Comparison of ENCODE assay signal across 28 mouse cellular contexts in the genomic region with DNA sequence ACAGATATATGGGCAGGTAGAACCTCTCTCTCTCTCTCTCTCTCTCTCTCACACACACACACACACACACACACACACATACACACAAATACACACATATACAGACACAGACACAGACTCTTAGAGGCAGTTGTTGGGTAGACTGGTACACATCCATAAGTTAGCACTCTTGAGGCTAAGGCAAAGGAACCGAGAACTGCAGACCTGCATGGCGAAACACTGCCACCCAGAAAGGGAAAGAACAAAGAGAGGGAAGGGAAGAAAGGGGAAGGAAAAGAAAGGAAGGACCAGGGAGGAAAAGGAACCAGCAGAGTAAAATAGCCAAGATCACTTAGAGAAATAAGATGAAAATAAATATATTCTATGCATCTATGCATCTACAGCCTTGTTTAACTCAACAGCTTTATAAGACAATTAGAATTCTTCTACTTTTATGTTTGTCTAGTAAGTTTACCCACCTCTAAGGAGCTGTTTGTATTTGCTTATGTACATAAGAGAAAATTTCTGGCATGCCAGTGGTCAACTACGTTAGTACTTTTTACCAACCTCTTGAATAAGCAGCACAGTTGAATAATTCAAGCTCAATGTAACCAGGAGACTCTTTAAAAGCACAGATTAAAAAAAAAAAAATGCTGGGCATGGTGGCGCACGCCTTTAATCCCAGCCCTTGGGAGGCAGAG. TPM values are rescaled to one million over a fixed set of nuclear protein-coding genes. Genes with fewer than 3 reads are reported as not detected.
A peak's percentile ranks its signal among the peaks of the same experiment; 100 is the strongest.
DNase-seq lines count a peak whose midpoint lies in the region; ATAC-seq and TF ChIP-seq lines count a peak whose summit lies in the region.
"Had no signal": no experiment of that assay in that cellular context is flagged by ENCODE, and none has a peak within 500 bp of the region (broad histone marks: within the 10 kb centered on the region; RNA-seq: fewer than 3 reads in every experiment).

No protein-coding gene starts in this region.

- no peak for TF ChIP-seq CTCF in bone marrow macrophage, adult 2 months (IDR thresholded peaks at IDR 0.05; ENCODE audit: low read depth, low read length)

- H3K36me3 ChIP-seq in lung, embryonic 16.5 days (ENCODE audit: control insufficient read depth, insufficient read depth, low read length): no peaks in the 10 kb centered on the region
- no peaks in the 10 kb centered on the region for H3K36me3 ChIP-seq in midbrain, embryonic 11.5 days (ENCODE audit: control insufficient read depth, insufficient read depth, low read length)
- no peaks in the 10 kb centered on the region for H3K36me3 ChIP-seq in midbrain, embryonic 13.5 days
- H3K36me3 ChIP-seq in macrophage (ENCODE audit: inconsistent target): no peaks in the 10 kb centered on the region
- H3K36me3 ChIP-seq: forebrain, embryonic 12.5 days; forebrain, embryonic 15.5 days; hindbrain, embryonic 13.5 days had no signal

- H3K27ac ChIP-seq in lung, embryonic 16.5 days (ENCODE audit: low read length): peak overlapping the region; percentile 23; the same call in 1 of the 2 replicates
- no peak overlapping the region for H3K27ac ChIP-seq in midbrain, embryonic 11.5 days (ENCODE audit: low read depth, low read length)
- no peak overlapping the region for H3K27ac ChIP-seq in midbrain, embryonic 13.5 days
- peak overlapping the region; percentile 98 for H3K27ac ChIP-seq in bone marrow macrophage, adult 2 months (ENCODE audit: insufficient read depth, low read depth, low read length)
- H3K27ac ChIP-seq in macrophage: peak overlapping the region; percentile 93
- H3K27ac ChIP-seq: embryonic facial prominence, embryonic 10.5 days; embryonic facial prominence, embryonic 13.5 days; forebrain, embryonic 12.5 days; forebrain, embryonic 15.5 days; hindbrain, embryonic 10.5 days; hindbrain, embryonic 13.5 days had no signal

- no peak for TF ChIP-seq POLR2A in bone marrow macrophage, adult 2 months (IDR thresholded peaks at IDR 0.05; ENCODE audit: borderline replicate concordance, low read depth, low read length)

- no peak overlapping the region for H3K4me2 ChIP-seq in lung, embryonic 16.5 days (ENCODE audit: low read depth, low read length)
- no peak overlapping the region for H3K4me2 ChIP-seq in midbrain, embryonic 11.5 days
- no peak overlapping the region for H3K4me2 ChIP-seq in midbrain, embryonic 13.5 days (replicated peaks)
- H3K4me2 ChIP-seq: embryonic facial prominence, embryonic 13.5 days; forebrain, embryonic 12.5 days; forebrain, embryonic 15.5 days; heart, embryonic 11.5 days; hindbrain, embryonic 13.5 days had no signal

- peaks cover 83% of the 10 kb centered on the region for H3K79me2 ChIP-seq in macrophage (ENCODE audit: inconsistent target)

- no peaks in the 10 kb centered on the region for H3K27me3 ChIP-seq in lung, embryonic 16.5 days (ENCODE audit: control insufficient read depth, insufficient read depth, low read depth, low read length)
- no peaks in the 10 kb centered on the region for H3K27me3 ChIP-seq in midbrain, embryonic 11.5 days (ENCODE audit: control insufficient read depth, insufficient read depth, low read length)
- H3K27me3 ChIP-seq in midbrain, embryonic 13.5 days: no peaks in the 10 kb centered on the region
- H3K27me3 ChIP-seq: embryonic facial prominence, embryonic 13.5 days; forebrain, embryonic 12.5 days; forebrain, embryonic 15.5 days; hindbrain, embryonic 13.5 days; Patski had no signal

- no peak for ATAC-seq in lung, embryonic 16.5 days (ENCODE audit: low read depth)
- ATAC-seq in midbrain, embryonic 11.5 days (ENCODE audit: low FRiP score): no peak
- no peak for ATAC-seq in midbrain, embryonic 13.5 days
- ATAC-seq: CD4-positive, CD25-positive, alpha-beta regulatory T cell, adult 4 months; forebrain, embryonic 15.5 days; hindbrain, embryonic 16.5 days; Patski had no signal

- H3K4me3 ChIP-seq in lung, embryonic 16.5 days (ENCODE audit: low read length): no peak overlapping the region
- H3K4me3 ChIP-seq in midbrain, embryonic 11.5 days (ENCODE audit: low read depth, low read length): no peak overlapping the region
- H3K4me3 ChIP-seq in midbrain, embryonic 13.5 days (replicated peaks): no peak overlapping the region
- no peak overlapping the region for H3K4me3 ChIP-seq in bone marrow macrophage, adult 2 months (ENCODE audit: insufficient read depth, low read length)
- H3K4me3 ChIP-seq in macrophage (ENCODE audit: inconsistent target): no peak overlapping the region
- H3K4me3 ChIP-seq: embryonic facial prominence, embryonic 10.5 days; embryonic facial prominence, embryonic 13.5 days; erythroblast, embryonic 14.5 days; forebrain, embryonic 12.5 days; forebrain, embryonic 15.5 days; hindbrain, embryonic 10.5 days; hindbrain, embryonic 13.5 days had no signal

- peaks cover 16% of the 10 kb centered on the region for H3K4me1 ChIP-seq in lung, embryonic 16.5 days (replicated peaks; ENCODE audit: control insufficient read depth, insufficient read depth, low read length)
- peaks cover 12% of the 10 kb centered on the region for H3K4me1 ChIP-seq in midbrain, embryonic 11.5 days (ENCODE audit: control insufficient read depth, insufficient read depth, low read length)
- H3K4me1 ChIP-seq in midbrain, embryonic 13.5 days (replicated peaks): peaks cover 25% of the 10 kb centered on the region
- H3K4me1 ChIP-seq in bone marrow macrophage, adult 2 months (ENCODE audit: control insufficient read depth, insufficient read depth, low read length): peaks cover 50% of the 10 kb centered on the region

- H3K9me3 ChIP-seq in lung, embryonic 16.5 days (ENCODE audit: control insufficient read depth, low read length): no peaks in the 10 kb centered on the region
- H3K9me3 ChIP-seq in midbrain, embryonic 11.5 days (ENCODE audit: control insufficient read depth, low read length): no peaks in the 10 kb centered on the region
- H3K9me3 ChIP-seq in midbrain, embryonic 13.5 days: no peaks in the 10 kb centered on the region
- H3K9me3 ChIP-seq: embryonic facial prominence, embryonic 10.5 days; embryonic facial prominence, embryonic 13.5 days; forebrain, embryonic 12.5 days; forebrain, embryonic 15.5 days; G1E; hindbrain, embryonic 10.5 days; hindbrain, embryonic 13.5 days had no signal

- DNase-seq in lung, postnatal 14 days: no peak
- DNase-seq in midbrain, embryonic 11.5 days (ENCODE audit: low spot score, missing footprints): peak; percentile 69
- DNase-seq in kidney, postnatal 36 days: no peak
- no peak for DNase-seq in spleen, postnatal 36 days (ENCODE audit: low spot score in 2 of 2)
- DNase-seq: adrenal gland, postnatal 10 days; adrenal gland, postnatal 36 days; cerebellum, adult 11 months; cerebellum, adult 8-10 months; cerebellum, postnatal 10 days; cerebellum, postnatal 36 days; embryo, embryonic 11 days; gastrocnemius, postnatal 25 days had no signal

- 79% methylated on average over 5 of the region's 5 CpGs for WGBS in lung, embryonic 16.5 days
- 91% methylated on average over 5 of the region's 5 CpGs for WGBS in midbrain, embryonic 11.5 days
- 91% methylated on average over 5 of the region's 5 CpGs for WGBS in midbrain, embryonic 13.5 days
- WGBS in macrophage (ENCODE audit: missing documents): 70% methylated on average over 5 of the region's 5 CpGs

- no peak overlapping the region for H3K9ac ChIP-seq in lung, embryonic 16.5 days (ENCODE audit: low read length)
- no peak overlapping the region for H3K9ac ChIP-seq in midbrain, embryonic 11.5 days (ENCODE audit: low read length)
- H3K9ac ChIP-seq in midbrain, embryonic 13.5 days (replicated peaks): no peak overlapping the region
- H3K9ac ChIP-seq: embryonic facial prominence, embryonic 13.5 days; forebrain, embryonic 12.5 days; forebrain, embryonic 15.5 days; hindbrain, embryonic 13.5 days had no signal

RNA-seq across cellular contexts. Expression of gene Slc25a36, which starts 4.3 kb away (rescaled TPM):
- polyA plus RNA-seq in lung, embryonic 16.5 days (2015; fragmentation: Nextera tagmentation; extraction: Ambion mirVana): 71.1 and 79.3 TPM in 2 replicates
- 81.4 and 87.4 TPM in 2 replicates for polyA plus RNA-seq in midbrain, embryonic 11.5 days (2014; fragmentation: Nextera tagmentation; extraction: Ambion mirVana)
- 74.5 and 85.7 TPM in 2 replicates for polyA plus RNA-seq in midbrain, embryonic 13.5 days (2015; fragmentation: Nextera tagmentation; extraction: Ambion mirVana)
- polyA plus RNA-seq in bone marrow macrophage, adult 2 months (2012; ENCODE audit: insufficient read depth, insufficient read length, missing spikeins): 116 and 128 TPM in 2 replicates
- total RNA-seq in macrophage (2018; cell fraction: chromatin; rRNA removed): 100 to 1,000 TPM; 101 to 374 (median 285) TPM
- 10 to 100 TPM; 13.6 to 46.8 (median 28.4) TPM for total RNA-seq in macrophage (2018; cell fraction: cytosol; rRNA removed)
- 100 to 1,000 TPM in 25 of 26 experiments, 10 to 100 TPM in 1; 99.3 to 306 (median 200) TPM for total RNA-seq in macrophage (2018; cell fraction: nucleus; rRNA removed)
- 26.4 to 34.9 TPM (median 30.1 TPM) in 3 replicates for polyA plus RNA-seq in macrophage (2018)

Comparison
In these comparisons a context has a peak if more than half of its experiments do, and no peak if none do; other contexts are left out.
1. H3K27ac ChIP-seq: peak in lung, embryonic 16.5 days (single experiment), bone marrow macrophage, adult 2 months (single experiment) and macrophage (single experiment); none in midbrain, embryonic 11.5 days (single experiment) and midbrain, embryonic 13.5 days (single experiment).